Comparison of ENCODE assay signal across 8 mouse cellular contexts in genomic region chr17:32025386-32025785, GRCm38 (mm10). TPM values are rescaled to one million over a fixed set of nuclear protein-coding genes. Genes with fewer than 3 reads are reported as not detected.
DNase-seq lines count a peak whose midpoint lies in the region; ATAC-seq and TF ChIP-seq lines count a peak whose summit lies in the region.

No protein-coding gene starts in this region.

- H3K4me2 ChIP-seq in kidney, embryonic 15.5 days = no peak overlapping the region
- no peak overlapping the region for H3K4me2 ChIP-seq in liver, embryonic 16.5 days (ENCODE audit: low read depth, low read length)

- 0 out of 2 replicates have a peak overlapping the region, but pooled peaks have one; percentile 45 for H3K27ac ChIP-seq in kidney, embryonic 15.5 days
- no peak overlapping the region for H3K27ac ChIP-seq in liver, embryonic 16.5 days (ENCODE audit: low read length)
- no peak overlapping the region for H3K27ac ChIP-seq in thymus, adult 2 months (ENCODE audit: control insufficient read depth, insufficient read depth, low read length)

- no peaks in the 10 kb centered on the region for H3K36me3 ChIP-seq in kidney, embryonic 15.5 days
- H3K36me3 ChIP-seq in liver, embryonic 16.5 days (ENCODE audit: control insufficient read depth, insufficient read depth) = no peaks in the 10 kb centered on the region
- H3K36me3 ChIP-seq in thymus, adult 2 months (ENCODE audit: control insufficient read depth, insufficient read depth, low read length) = no peaks in the 10 kb centered on the region

- no peaks in the 10 kb centered on the region for H3K9me3 ChIP-seq in kidney, embryonic 15.5 days (replicated peaks)
- H3K9me3 ChIP-seq in liver, embryonic 16.5 days (replicated peaks; ENCODE audit: control insufficient read depth, low read length) = no peaks in the 10 kb centered on the region

- peak; percentile 73 to 75 for DNase-seq in B cell, adult 2 months
- peak; percentile 87 for DNase-seq in NIH3T3 (ENCODE audit: low read depth)
- DNase-seq in embryo, embryonic 11 days = peak; percentile 86
- peak; percentile 73 for DNase-seq in heart, adult 8-10 months (ENCODE audit: low spot score)
- DNase-seq in thymus, adult 2 months = peak; percentile 47

- H3K4me3 ChIP-seq in kidney, embryonic 15.5 days (replicated peaks) = no peak overlapping the region
- no peak overlapping the region for H3K4me3 ChIP-seq in liver, embryonic 16.5 days (ENCODE audit: low read depth, low read length)
- H3K4me3 ChIP-seq in thymus, adult 2 months (ENCODE audit: control insufficient read depth, insufficient read depth, low read length) = no peak overlapping the region

- no peak for TF ChIP-seq POLR2A in thymus, adult 2 months (IDR thresholded peaks at IDR 0.05; ENCODE audit: control insufficient read depth, extremely low read depth, insufficient read depth, low read length, poor library complexity)

- WGBS in kidney, embryonic 15.5 days = 9% methylated on average over 2 of the region's 2 CpGs
- WGBS in liver, embryonic 16.5 days (ENCODE audit: insufficient replicate concordance) = 10% methylated on average over 2 of the region's 2 CpGs
- 24% methylated on average over 2 of the region's 2 CpGs for WGBS in thymus, adult 2 months

- no peak; the same call in 1 of the 2 replicates for ATAC-seq in kidney, embryonic 15.5 days (replicated peaks; ENCODE audit: low FRiP score)
- ATAC-seq in liver, embryonic 16.5 days (ENCODE audit: low read depth) = 0 out of 2 replicates have a peak, but pooled peaks have one; percentile 43
- ATAC-seq in neutrophil, adult 5-6 weeks (ENCODE audit: extremely low read depth, insufficient number of reproducible peaks, low FRiP score, poor library complexity, severe bottlenecking) = peak; percentile 79

- H3K9ac ChIP-seq in kidney, embryonic 15.5 days = no peak overlapping the region
- no peak overlapping the region for H3K9ac ChIP-seq in liver, embryonic 16.5 days (ENCODE audit: low read depth, low read length)

- H3K4me1 ChIP-seq in kidney, embryonic 15.5 days = peaks cover 27% of the 10 kb centered on the region
- no peaks in the 10 kb centered on the region for H3K4me1 ChIP-seq in liver, embryonic 16.5 days (ENCODE audit: control insufficient read depth, low read depth, low read length)
- H3K4me1 ChIP-seq in thymus, adult 2 months (replicated peaks; ENCODE audit: control insufficient read depth, insufficient read depth, low read length) = no peaks in the 10 kb centered on the region

- no peaks in the 10 kb centered on the region for H3K27me3 ChIP-seq in kidney, embryonic 15.5 days
- H3K27me3 ChIP-seq in liver, embryonic 16.5 days (ENCODE audit: control insufficient read depth, insufficient read depth, low read depth, low read length) = no peaks in the 10 kb centered on the region
- H3K27me3 ChIP-seq in thymus, adult 2 months (ENCODE audit: control insufficient read depth, insufficient read depth, low read length) = no peaks in the 10 kb centered on the region

- TF ChIP-seq CTCF in thymus, adult 2 months (IDR thresholded peaks at IDR 0.05; ENCODE audit: borderline replicate concordance, control insufficient read depth, extremely low read depth, insufficient read depth, low read length, poor library complexity) = no peak

RNA-seq across cellular contexts. Expression of gene Rrp1b, which starts 10.5 kb away (rescaled TPM):
- 1 to 10 TPM; 5.4 to 9.0 (median 7.5) TPM for total RNA-seq in heart, adult 8-10 months (2022)
- 71.0 and 73.6 TPM in 2 replicates for polyA plus RNA-seq in kidney, embryonic 15.5 days (2015; fragmentation: Nextera tagmentation; extraction: Ambion mirVana)
- 12.3 and 13.3 TPM in 2 replicates for polyA plus RNA-seq in liver, embryonic 16.5 days (2015; fragmentation: Nextera tagmentation; extraction: Ambion mirVana)
- total RNA-seq in neutrophil, adult 5-6 weeks (2017) = 16.3 and 23.0 TPM in 2 replicates
- 15.8 and 17.2 TPM in 2 replicates for polyA plus RNA-seq in thymus, adult 2 months (2012; rRNA removed)

RNA-seq across cellular contexts. Expression of gene Hsf2bp, which starts 10.8 kb away (rescaled TPM):
- 1 to 10 TPM; 1.3 to 3.0 (median 2.2) TPM for total RNA-seq in heart, adult 8-10 months (2022)
- polyA plus RNA-seq in kidney, embryonic 15.5 days (2015; fragmentation: Nextera tagmentation; extraction: Ambion mirVana) = 0.70 and 0.73 TPM in 2 replicates
- 0.14 and 0.28 TPM in 2 replicates for polyA plus RNA-seq in liver, embryonic 16.5 days (2015; fragmentation: Nextera tagmentation; extraction: Ambion mirVana)
- total RNA-seq in neutrophil, adult 5-6 weeks (2017) = not detected in 2 replicates
- 0.32 and 0.54 TPM in 2 replicates for polyA plus RNA-seq in thymus, adult 2 months (2012; rRNA removed)
